Mouse (Mus musculus) retina, adult 2 months (tissue): ENCODE results near the gene Babam2.
"Not testable (repeated sequence)": the region's sequence is repeated elsewhere in the genome, so short reads cannot be mapped to it uniquely, and the experiment has no call there.

ENCODE experiments used
- DNase-seq: peaks from one replicate; pipeline ENCODE4 v3.0.0-alpha.2; 2012; ENCODE audit warnings: low read depth, low spot score

Babam2 gene

DNA sequence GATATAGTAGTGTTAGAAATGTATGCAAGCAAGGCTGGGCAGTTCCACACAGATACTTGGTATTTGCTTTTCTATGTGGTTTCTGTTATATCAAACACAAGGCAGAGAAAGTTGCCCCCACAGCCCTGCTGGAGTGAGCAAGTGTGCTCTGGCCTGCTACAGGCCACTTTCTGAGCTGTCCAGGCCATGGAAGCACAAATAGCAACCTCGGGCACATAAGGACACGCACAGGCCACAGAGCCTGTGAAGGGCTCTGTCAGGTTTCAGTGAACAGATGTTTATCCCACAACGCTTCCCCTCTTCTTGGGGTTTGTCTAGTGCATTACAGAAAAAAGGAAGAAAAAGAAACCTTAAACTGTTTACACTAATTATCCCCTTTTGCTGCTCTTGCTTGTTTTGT is 236.9 kb downstream of the Babam2 start:
- no peak for DNase-seq

- DNase-seq: no peak
Observed at GRCm38 (mm10) chr5:31935936-31936335, 238.5 kb downstream of the Babam2 start.

GRCm38 (mm10) chr5:31936523-31936922 is 239.0 kb downstream of the Babam2 start:
- DNase-seq: no peak

- DNase-seq: no peak
Observed at GRCm38 (mm10) chr5:31940876-31941275, 243.4 kb downstream of the Babam2 start.

DNA sequence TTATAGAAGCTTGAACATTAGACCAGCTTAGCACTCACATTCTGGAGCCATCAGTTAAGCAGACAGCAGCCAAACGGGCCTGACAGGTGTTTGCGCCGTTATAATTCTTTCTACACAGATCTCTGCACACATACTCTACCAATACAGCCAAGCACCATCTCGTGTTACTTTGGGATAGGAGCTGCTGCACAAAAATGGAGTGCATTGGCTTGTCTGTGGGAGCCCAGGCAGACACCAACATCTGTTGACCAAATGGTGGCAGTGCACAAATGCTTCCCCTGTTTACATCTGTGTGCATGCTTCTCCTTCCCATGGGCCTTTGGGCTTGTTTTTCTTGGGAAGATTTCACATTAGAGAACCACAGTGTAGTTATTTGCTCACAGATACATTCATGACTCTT is 249.7 kb downstream of the Babam2 start:
- no peak for DNase-seq

GRCm38 (mm10) chr5:31949389-31949788 is 251.9 kb downstream of the Babam2 start:
- no peak for DNase-seq

- no peak for DNase-seq
Observed at GRCm38 (mm10) chr5:31950532-31950931, 253.0 kb downstream of the Babam2 start.

DNA sequence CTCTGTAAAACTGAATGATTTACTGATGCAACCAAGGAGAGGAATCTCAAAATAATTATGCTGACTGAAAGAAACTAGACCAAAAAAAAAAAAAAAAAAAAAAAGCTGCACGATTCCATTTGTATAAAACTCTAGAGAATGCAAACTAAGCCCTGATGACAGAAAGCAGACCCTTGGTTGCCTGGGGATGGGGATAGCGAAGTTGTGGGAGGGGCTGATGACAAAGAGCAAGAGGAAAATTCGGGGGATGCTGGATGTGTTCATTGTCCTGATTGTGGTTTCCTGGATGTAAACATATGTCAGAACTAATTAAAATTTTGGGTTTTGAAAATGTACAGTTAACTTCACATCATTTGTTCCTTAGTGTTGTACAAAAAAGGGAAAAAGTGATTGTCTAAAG is 257.7 kb downstream of the Babam2 start:
- DNase-seq: no peak

DNA sequence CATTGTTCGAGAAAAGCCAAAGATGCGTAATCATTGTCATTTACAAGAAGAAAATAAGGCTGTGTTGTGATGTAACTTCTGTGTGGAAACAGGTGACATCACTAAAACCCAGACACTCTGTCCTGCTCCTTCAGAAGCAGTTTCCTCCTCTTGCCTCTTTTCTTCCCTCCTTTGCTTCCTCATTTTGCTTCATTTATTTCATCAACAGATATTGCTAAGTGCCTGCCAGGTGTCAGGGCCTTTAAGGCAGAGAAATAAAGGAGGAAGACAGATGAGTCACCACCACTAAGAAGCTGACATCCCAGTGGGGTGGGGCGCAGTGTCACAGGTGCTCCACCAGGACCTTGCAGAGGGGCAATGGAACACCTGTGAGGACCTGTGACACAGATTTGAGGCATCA is 258.9 kb downstream of the Babam2 start:
- no peak for DNase-seq

- no peak for DNase-seq
Observed at GRCm38 (mm10) chr5:31959886-31960285, 262.4 kb downstream of the Babam2 start.

DNA sequence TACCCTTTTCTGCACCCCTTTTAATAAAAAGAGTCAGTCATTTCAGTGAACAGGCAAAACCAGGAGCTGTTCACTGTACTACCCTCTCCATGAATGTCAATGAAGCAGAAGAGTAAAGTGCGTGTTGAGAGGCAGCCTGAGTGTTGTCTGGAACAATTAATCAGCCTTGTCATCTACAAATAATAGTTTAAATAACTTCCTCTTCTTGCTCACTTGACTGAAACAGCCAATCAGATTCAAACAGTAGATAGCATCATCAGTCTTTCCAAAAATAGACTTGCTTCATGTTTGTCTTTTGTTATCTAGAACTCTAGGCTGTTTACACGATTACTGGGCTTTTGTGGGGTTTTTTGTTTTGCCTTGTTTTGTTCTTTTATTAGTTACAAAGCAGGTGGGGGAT is 263.9 kb downstream of the Babam2 start:
- DNase-seq: no peak

GRCm38 (mm10) chr5:31962346-31962745 is 264.9 kb downstream of the Babam2 start:
- no peak for DNase-seq

GRCm38 (mm10) chr5:31963352-31963751 is 265.9 kb downstream of the Babam2 start:
- no peak for DNase-seq

- no peak for DNase-seq
Observed at GRCm38 (mm10) chr5:31963851-31964250, 266.4 kb downstream of the Babam2 start.

DNA sequence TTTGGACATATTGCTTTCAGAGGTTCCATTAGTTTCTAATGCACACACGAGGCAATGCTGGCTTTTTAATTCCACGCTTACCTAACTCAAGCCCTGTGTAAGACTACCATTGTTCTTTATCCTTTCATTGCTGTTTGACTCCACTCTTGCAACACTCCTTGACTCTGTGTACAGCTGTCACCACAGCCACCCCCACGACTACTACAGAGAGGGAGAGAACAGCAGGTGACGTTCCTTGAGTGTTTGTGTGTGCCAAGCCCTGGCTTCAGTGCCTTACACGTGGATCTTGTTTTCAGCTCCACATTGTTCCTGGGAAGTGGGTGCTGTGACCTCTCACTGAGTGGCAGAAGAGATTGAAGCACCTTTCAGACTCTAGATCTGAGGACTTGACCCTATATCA is 269.3 kb downstream of the Babam2 start:
- DNase-seq: no peak

DNA sequence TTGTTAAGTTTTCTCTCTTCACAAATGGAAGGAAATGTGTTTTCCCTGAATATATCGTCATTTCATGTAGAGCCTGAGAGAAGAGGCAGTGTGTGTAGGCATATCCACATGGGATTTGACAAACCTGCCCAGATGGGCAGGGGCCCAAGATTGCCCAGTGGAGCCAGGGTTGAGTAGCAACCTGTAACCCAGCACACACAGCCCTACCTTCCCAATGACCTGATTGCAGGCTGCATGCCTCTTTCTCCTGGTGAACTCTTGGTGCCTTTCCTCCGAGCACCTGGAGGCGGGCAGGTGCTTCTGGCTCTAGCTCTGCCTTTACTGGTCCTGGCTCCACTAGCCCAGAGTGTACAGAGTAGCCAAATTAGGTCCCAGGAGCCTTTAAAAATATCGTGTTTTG is 270.0 kb downstream of the Babam2 start:
- no peak for DNase-seq

DNA sequence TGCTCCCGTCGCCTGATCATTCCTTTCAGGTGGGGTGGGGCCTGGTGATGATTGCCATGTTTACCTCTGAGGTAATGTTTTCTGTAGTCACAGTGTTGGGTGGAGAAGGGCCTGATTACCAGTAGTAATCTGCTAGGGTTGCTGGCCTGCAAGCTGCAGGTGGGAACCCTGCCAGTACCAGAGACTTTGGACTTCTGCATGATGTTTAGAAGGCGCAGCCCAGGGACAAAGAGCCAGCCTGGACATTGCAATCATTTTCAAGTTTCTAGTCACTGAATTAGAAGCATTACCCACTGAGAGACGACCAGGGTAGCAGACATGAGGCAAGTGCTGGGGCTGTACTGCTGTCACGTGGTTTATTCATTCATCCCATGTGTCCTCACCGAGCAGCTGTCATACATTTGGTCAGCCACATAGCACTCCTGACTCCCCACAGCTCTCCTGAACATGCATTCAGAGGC is 270.6 kb downstream of the Babam2 start:
- no peak for DNase-seq

DNA sequence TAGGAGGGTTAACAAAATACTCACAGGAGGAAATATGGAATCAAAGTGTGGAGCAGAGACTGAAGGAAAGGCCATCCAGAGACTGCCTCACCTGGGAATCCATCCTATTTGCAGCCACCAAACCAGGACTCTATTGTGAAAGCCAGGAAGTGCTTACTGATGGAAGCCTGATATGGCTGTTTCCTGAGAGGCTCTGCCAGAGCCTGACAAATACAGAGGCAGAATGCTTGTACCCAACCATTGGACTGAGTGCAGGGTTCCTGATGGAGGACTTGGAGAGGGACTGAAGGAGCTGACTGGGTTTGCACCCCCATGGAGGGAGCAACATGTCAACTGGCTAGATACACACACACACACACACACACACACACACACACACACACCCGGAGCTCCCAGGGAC is 274.9 kb downstream of the Babam2 start:
- DNase-seq: not testable (repeated sequence)

DNA sequence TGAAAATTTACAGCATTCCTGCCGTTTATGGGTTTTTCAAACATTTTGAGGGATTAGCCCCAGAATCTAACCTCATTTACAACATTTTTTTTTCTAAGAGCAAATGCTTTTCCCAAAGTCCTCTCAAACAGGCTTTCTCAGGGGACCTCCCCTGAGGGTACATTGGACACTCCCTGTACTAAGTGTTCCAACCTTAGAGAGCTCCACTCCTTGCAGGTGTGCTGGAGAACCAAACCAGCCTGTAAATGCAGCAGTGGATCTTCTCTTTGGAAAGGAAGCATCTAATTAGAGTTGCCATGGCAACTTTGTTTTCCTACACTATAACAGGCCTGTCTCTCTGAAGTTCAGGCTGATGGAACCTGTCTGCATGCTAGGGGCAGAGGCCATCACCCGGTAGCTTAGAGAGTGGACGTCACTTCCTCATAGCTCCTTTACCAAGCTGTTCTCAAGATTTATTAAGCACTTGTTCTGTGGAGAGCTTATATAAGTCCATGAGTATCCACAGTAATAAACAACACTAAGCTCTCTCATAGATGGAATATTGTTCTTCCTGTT is 277.2 kb downstream of the Babam2 start:
- DNase-seq: no peak

DNA sequence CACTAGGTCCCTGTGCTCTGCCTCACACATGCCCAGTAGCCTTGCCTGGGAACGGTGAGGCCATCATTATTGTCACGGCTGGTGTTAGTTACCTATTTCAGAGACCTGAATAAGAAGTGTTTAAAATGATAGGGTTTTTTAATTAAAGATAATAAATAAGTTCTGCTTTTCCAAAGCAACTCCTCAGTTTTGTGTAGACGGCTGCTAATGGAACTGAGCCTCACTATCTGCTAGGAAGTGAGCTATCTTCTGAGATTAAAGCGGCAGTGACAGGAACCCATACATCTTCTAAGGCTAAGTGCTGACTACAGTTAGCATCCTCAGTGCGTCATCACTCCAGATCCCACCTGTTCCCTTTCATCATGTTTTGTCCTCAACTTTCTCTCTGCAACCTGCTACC is 284.6 kb downstream of the Babam2 start:
- DNase-seq: no peak

- no peak for DNase-seq
Observed at GRCm38 (mm10) chr5:31983161-31983560, 285.7 kb downstream of the Babam2 start.

- no peak for DNase-seq
Observed at GRCm38 (mm10) chr5:31983817-31984368, 286.4 kb downstream of the Babam2 start.

DNA sequence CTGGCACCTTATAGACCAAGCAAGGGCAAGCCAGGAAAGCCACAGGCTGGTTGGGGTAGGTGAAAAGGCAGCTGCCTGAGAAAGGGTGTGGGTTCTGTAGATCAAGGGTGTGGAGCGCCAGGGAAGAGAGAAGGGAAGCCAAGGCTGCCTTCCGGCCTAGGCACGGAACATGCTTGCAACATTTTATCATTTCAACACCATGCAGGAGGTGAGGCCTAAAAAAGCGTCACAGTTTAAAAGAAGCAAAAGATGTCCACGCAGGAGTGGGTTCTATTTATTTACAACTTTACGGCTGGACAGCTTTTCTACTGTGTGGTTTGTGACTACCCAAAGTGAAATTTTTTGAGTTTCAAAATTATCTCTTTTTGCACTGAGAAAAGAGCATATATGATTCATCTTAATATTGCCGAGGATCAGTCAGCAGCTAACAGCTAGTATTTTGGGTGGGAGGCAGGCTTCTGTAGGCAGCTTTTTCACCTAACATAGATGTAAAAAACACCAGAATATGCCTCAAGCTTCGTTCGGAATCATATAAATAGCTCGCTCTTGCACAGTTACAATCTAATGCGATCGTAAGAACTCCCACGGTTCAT is 287.0 kb downstream of the Babam2 start:
- no peak for DNase-seq

- no peak for DNase-seq
Observed at GRCm38 (mm10) chr5:31985021-31985420, 287.5 kb downstream of the Babam2 start.
